Mouse (Mus musculus) G1E (cell line): Measurements from ENCODE around the gene Prpsap1.

ENCODE experiments used
- CTCF ChIP-seq: IDR thresholded peaks from 2 replicates; pipeline ENCODE4 v1.5.1; 2012; ENCODE audit warnings: low read depth, low read length, inconsistent platforms, mixed read lengths
- GATA1 ChIP-seq: IDR thresholded peaks from 2 replicates; pipeline ENCODE4 v1.6.1; 2012; ENCODE audit warnings: borderline replicate concordance, low read length, inconsistent platforms, mixed read lengths
- POLR2AphosphoS5 ChIP-seq: IDR thresholded peaks from 2 replicates; pipeline ENCODE4 v1.6.1; 2012; ENCODE audit warnings: low read depth, low read length, inconsistent platforms; ENCODE audit not compliant: insufficient replicate concordance

DNA sequence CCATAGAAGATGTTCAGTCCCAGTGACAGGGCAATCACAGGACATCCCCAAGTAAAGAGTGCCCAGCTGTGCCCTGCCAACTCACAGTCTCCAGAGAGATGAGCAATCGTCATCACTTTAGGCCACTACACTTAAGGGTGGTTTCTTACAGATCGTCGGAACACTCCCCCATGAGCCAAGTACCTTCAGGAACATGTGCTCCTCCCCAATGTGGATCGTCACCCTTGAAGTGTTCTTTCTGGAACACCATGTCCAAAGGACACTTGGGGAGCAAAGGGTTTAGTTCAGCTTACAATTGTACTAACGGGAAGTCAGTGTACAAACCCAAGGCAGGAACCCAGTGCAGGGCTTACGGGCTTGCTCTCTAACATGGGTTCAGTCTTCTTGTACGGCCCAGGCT is 18.2 kb upstream of the Prpsap1 start:
- TF ChIP-seq CTCF (no peak), POLR2AphosphoS5 (no peak), GATA1 (no peak)
